Mouse (Mus musculus) stomach, embryonic 15.5 days (tissue): ENCODE results near the gene Dhx15. TPM values are rescaled to one million over a fixed set of nuclear protein-coding genes. Genes with fewer than 3 reads are reported as not detected.
"Not testable (repeated sequence)": the region's sequence is repeated elsewhere in the genome, so short reads cannot be mapped to it uniquely, and the experiment has no call there.

Experiments used
- ATAC-seq: fragments of 200-750 bp; cut with Nextera tagmentation; 2 replicates; pipeline ENCODE4 v1.8.0; 2017; ENCODE audit warnings: low read depth, moderate number of reproducible peaks, moderate TSS enrichment; ENCODE audit not compliant: insufficient read depth, low FRiP score
- H3K27ac ChIP-seq: fragments of 300-500 bp; sonication (generic); 2 replicates; pipeline ENCODE4 v1.5.1; 2015; ENCODE audit warnings: mild to moderate bottlenecking, inconsistent platforms
- H3K27me3 ChIP-seq: fragments of 300-500 bp; sonication (generic); replicated peaks from 2 replicates; pipeline ENCODE4 v1.6.1; 2015; ENCODE audit warnings: inconsistent platforms
- H3K36me3 ChIP-seq: fragments of 300-500 bp; sonication (generic); 2 replicates; pipeline ENCODE4 v1.6.1; 2015; ENCODE audit warnings: inconsistent platforms
- H3K4me1 ChIP-seq: fragments of 300-500 bp; sonication (generic); 2 replicates; pipeline ENCODE4 v1.6.1; 2015; ENCODE audit warnings: inconsistent platforms
- H3K4me2 ChIP-seq: fragments of 300-500 bp; sonication (generic); 2 replicates; pipeline ENCODE4 v1.6.1; 2015; ENCODE audit warnings: mild to moderate bottlenecking, inconsistent platforms
- H3K4me3 ChIP-seq: fragments of 300-500 bp; sonication (generic); replicated peaks from 2 replicates; pipeline ENCODE4 v1.5.1; 2015; ENCODE audit warnings: inconsistent platforms
- H3K9ac ChIP-seq: fragments of 300-500 bp; sonication (generic); 2 replicates; pipeline ENCODE4 v1.6.1; 2015; ENCODE audit warnings: inconsistent platforms
- H3K9me3 ChIP-seq: fragments of 300-500 bp; sonication (generic); 2 replicates; pipeline ENCODE4 v1.6.1; 2016; ENCODE audit warnings: inconsistent platforms
- WGBS: fragments of 180-500 bp; shearing (Covaris S2); methylation state at CpG from one replicate; pipeline ENCODE4 v1.1.7; 2015; 5-methylcytosine and 5-hydroxymethylcytosine counted together
- polyA plus RNA-seq: library from polyadenylated mRNA; unstranded; fragments of >200 nt; fragmentation: Nextera tagmentation; extraction: Ambion mirVana; gene quantifications from 2 replicates; pipeline ENCODE4 v1.2.1, GENCODE M21; 2015

Gene Dhx15
- 140 and 144 TPM in 2 replicates for polyA plus RNA-seq

DNA sequence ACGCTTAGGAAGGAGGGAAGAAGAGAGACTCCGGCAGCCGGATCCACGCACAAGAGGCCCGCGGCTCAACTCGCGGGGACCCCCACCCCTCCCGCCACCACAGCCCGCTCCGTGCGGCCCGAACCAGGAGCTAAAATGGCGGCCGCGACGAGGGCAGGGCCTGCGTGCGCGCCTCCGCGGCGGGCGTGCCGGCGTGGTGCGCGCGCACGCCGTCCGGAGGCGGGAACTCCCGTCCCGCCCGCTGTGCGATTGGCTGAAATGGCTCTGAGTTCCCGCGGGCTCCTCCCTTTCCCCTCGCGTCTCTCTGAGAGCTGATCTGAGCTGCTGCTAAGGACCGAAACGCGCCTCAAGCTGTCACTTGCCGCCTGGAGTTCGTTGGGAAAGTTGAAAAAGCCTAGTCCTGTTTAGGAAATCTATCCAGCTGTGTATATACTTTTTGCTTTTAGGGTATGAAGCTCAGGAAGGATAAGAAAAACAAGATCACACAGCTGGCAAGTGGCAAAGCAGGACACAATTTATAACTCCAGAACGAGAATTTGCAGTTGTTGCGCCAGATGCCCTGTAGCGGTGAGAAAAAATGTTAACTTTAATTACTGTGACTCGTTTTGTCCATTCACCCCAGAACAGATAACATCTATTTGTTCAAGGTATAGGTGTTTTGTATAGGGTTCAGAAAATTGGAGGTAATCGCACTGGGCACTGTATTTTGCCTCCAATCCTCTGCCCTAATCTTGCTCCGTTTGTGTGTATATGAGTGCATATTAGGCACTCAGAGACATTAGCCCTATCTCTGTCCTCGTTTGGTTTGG is at the start of gene Dhx15:
Gene Dhx15 (minus strand): TSS at position 144 of the 809 bp plus-strand sequence.
- H3K27me3 ChIP-seq = no peaks in the 10 kb centered on the region
- 0 out of 2 replicates have a peak, but pooled peaks cover 11% of the 10 kb centered on the region for H3K4me1 ChIP-seq
- WGBS = under 1% methylated on average over 53 of the region's 53 CpGs

DNA sequence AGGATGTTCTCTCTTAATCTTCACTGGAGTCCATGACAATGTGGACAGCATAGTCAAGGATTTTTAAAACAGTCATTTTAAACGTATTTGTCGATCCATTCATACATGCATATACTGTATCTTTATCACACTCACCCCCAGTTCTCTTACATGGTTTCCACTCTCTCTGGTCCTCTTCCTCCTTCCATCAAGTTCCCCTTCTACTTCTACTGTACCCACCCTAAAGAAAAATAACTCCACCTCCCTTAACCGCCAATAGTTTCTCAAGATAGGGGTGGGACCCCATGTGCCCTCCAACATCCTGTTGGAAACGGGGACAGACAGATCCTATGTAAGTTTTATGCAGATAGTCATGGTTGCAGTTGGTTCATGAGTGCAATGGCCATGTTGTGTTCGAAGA is 48.6 kb upstream of the Dhx15 start:
- H3K27ac ChIP-seq = no peak overlapping the region
- H3K36me3 ChIP-seq = no peaks in the 10 kb centered on the region
- no peaks in the 10 kb centered on the region for H3K9me3 ChIP-seq
- peaks cover 4% of the 10 kb centered on the region for H3K4me1 ChIP-seq
- no peak overlapping the region for H3K4me2 ChIP-seq
- H3K27me3 ChIP-seq = no peaks in the 10 kb centered on the region
- no peak for ATAC-seq
- no peak overlapping the region for H3K4me3 ChIP-seq
- H3K9ac ChIP-seq = no peak overlapping the region
- 86% methylated on average over 5 of the region's 5 CpGs for WGBS

More for the DNA sequence above, at the start of gene Dhx15:
- H3K36me3 ChIP-seq = no peaks in the 10 kb centered on the region
- H3K4me2 ChIP-seq = peak within 1 kb of the TSS; percentile 67
- H3K9me3 ChIP-seq = no peaks in the 10 kb centered on the region
- H3K27ac ChIP-seq = peak within 1 kb of the TSS; percentile 94
- H3K4me3 ChIP-seq = peak within 1 kb of the TSS; percentile 94
- ATAC-seq = peak; percentile 97
- peak within 1 kb of the TSS; percentile 96 for H3K9ac ChIP-seq

- WGBS = 66% methylated on average over 8 of the region's 8 CpGs
- Histone ChIP-seq H3K27me3 (no peaks in the 10 kb centered on the region), H3K4me3 (no peak overlapping the region), H3K9ac (no peak overlapping the region), H3K9me3 (no peaks in the 10 kb centered on the region), H3K27ac (no peak overlapping the region), H3K36me3 (no peaks in the 10 kb centered on the region), H3K4me1 (peaks cover 4% of the 10 kb centered on the region), H3K4me2 (no peak overlapping the region)
- ATAC-seq = no peak
Measured at GRCm38 (mm10) chr5:52237956-52238735, 47.8 kb upstream of the Dhx15 start.

- H3K9ac ChIP-seq, H3K4me2 ChIP-seq, ATAC-seq, H3K27ac ChIP-seq, H3K9me3 ChIP-seq, H3K4me1 ChIP-seq, H3K4me3 ChIP-seq, H3K27me3 ChIP-seq, H3K36me3 ChIP-seq: not testable (repeated sequence)
- 88% methylated on average over 6 of the region's 6 CpGs for WGBS
Measured at GRCm38 (mm10) chr5:52236585-52236984, 46.3 kb upstream of the Dhx15 start.

- peak overlapping the region; percentile 74 for H3K27ac ChIP-seq
Measured at GRCm38 (mm10) chr5:52234570-52234969, 44.3 kb upstream of the Dhx15 start.

DNA sequence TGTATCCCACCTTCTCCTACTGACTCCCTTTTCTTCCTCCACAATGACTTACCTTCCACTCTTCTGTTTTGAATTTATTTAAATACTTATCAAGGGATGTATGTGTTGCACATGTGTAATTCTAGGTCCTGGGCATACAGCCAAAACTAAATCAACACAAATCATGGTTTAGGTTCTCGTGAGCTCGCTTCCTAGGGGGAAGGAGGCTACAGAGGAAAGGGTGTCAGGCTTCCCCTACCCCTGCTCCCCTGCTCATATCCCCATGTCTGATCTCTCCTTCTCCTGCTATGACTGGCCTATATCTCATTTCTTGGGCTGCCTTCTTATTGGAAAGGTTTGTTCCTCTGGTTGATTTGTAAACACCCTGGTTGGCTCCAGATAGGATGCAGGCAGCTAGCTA is 43.6 kb upstream of the Dhx15 start:
- Histone ChIP-seq H3K4me1 (peaks cover 4% of the 10 kb centered on the region), H3K4me2 (no peak overlapping the region), H3K27me3 (no peaks in the 10 kb centered on the region), H3K36me3 (no peaks in the 10 kb centered on the region), H3K9ac (no peak overlapping the region), H3K9me3 (no peaks in the 10 kb centered on the region), H3K27ac (0 out of 2 replicates have a peak overlapping the region, but pooled peaks have one; percentile 74), H3K4me3 (no peak overlapping the region)
- ATAC-seq = no peak
- 22% methylated on average over 2 of the region's 2 CpGs for WGBS

More at GRCm38 (mm10) chr5:52234570-52234969, 44.3 kb upstream of the Dhx15 start:
- H3K36me3 ChIP-seq = no peaks in the 10 kb centered on the region
- H3K27me3 ChIP-seq = no peaks in the 10 kb centered on the region
- no peak overlapping the region for H3K9ac ChIP-seq
- H3K4me2 ChIP-seq = no peak overlapping the region
- WGBS = 34% methylated on average over 7 of the region's 7 CpGs
- H3K4me1 ChIP-seq = peaks cover 4% of the 10 kb centered on the region
- no peak overlapping the region for H3K4me3 ChIP-seq
- no peak; the same call in 1 of the 2 replicates for ATAC-seq
- no peaks in the 10 kb centered on the region for H3K9me3 ChIP-seq

DNA sequence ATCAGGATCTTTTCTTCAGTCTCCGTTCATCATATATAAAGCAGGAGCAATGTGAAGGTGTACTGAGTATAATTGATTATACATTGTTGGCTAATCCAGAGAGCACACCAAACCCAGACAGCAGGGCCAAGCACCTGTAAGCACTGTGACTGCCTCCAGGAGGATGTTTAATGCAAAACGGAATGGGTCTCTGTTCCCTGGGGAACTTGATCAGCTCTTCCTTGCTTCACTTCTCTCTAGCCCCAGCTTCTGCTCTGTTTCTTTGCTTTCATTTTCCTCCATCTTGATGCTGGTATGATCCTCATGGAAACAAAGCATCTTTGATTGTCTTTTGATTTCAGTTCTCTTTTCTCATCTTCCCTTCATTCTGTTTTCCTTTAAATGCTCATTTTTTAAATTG is 42.3 kb upstream of the Dhx15 start:
- no peaks in the 10 kb centered on the region for H3K9me3 ChIP-seq
- H3K27ac ChIP-seq = no peak overlapping the region
- no peak overlapping the region for H3K4me2 ChIP-seq
- no peak overlapping the region for H3K4me3 ChIP-seq
- H3K9ac ChIP-seq = no peak overlapping the region
- 50% methylated on average over 2 of the region's 2 CpGs for WGBS
- H3K27me3 ChIP-seq = no peaks in the 10 kb centered on the region
- peaks cover 4% of the 10 kb centered on the region for H3K4me1 ChIP-seq
- no peak for ATAC-seq
- no peaks in the 10 kb centered on the region for H3K36me3 ChIP-seq

DNA sequence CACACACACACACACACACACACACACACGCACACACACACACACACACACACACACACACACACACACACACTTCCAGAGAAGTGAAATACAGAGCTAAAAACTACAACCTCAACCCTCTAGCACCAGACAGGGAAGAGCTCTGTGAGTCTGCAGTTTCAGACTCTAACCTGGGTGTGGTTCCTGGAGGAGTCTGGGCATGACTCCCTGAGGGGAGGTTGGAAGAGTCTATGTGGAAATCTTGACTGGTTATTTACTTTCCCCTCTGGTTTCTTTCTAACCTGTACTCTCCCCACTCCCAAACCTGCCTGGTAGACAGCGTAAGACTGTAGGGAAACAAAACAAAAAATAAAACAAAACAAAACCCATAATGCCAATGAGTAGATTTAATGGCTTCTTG is 41.9 kb upstream of the Dhx15 start:
- Histone ChIP-seq H3K27me3 (no peaks in the 10 kb centered on the region), H3K4me3 (no peak overlapping the region), H3K9me3 (no peaks in the 10 kb centered on the region), H3K9ac (no peak overlapping the region), H3K27ac (no peak overlapping the region), H3K4me1 (peaks cover 4% of the 10 kb centered on the region), H3K36me3 (no peaks in the 10 kb centered on the region), H3K4me2 (no peak overlapping the region)
- no peak for ATAC-seq
- WGBS = 80% methylated on average over 2 of the region's 2 CpGs

DNA sequence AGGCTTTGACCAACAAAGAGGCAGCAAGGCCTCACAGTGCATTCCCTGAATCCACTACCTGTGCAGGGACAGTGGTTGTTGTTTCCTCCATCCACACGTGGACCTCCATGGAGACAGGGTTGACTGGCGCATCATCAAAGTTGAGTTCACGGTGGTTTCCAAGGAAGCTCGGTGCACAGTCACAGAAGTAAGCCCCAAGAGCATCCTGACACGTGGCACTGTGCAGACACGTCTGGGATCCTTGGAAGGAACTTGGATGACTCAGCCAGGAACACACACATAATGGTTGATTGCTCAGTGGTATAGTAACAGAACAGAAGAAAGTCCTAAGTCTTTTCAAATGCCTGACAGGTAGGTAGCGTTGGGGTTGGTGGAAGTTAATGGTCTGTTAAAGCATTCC is 40.2 kb upstream of the Dhx15 start:
- Histone ChIP-seq H3K4me3 (no peak overlapping the region), H3K4me1 (peaks cover 4% of the 10 kb centered on the region), H3K9ac (no peak overlapping the region), H3K4me2 (no peak overlapping the region), H3K36me3 (no peaks in the 10 kb centered on the region), H3K27me3 (no peaks in the 10 kb centered on the region), H3K27ac (no peak overlapping the region), H3K9me3 (no peaks in the 10 kb centered on the region)
- ATAC-seq = no peak
- 85% methylated on average over 7 of the region's 7 CpGs for WGBS

DNA sequence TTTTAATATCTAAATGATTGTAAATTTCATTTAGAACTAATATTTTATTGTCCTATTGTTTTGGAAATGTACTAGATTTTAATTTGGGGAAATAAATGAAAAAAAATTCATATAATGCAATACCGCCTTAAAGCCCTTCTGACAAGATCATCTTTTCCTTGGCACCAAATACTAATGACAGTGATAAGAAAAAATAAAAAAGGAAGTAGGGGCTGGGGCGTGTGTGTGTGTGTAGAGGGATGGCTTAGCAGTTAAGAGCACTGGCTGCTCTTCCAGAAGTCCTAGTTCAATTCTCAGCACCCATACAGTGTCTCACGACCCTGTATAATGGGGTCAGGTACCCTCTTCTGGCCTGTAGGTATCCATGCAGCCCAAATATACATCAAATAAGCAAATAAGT is 36.4 kb upstream of the Dhx15 start:
- 76% methylated on average over 3 of the region's 3 CpGs for WGBS

GRCm38 (mm10) chr5:52221596-52221995 is 31.3 kb upstream of the Dhx15 start:
- H3K9me3 ChIP-seq = no peaks in the 10 kb centered on the region
- no peak overlapping the region for H3K27ac ChIP-seq
- no peaks in the 10 kb centered on the region for H3K27me3 ChIP-seq
- H3K9ac ChIP-seq = no peak overlapping the region
- H3K4me1 ChIP-seq = 0 out of 2 replicates have a peak, but pooled peaks cover 1% of the 10 kb centered on the region
- no peak for ATAC-seq
- no peak overlapping the region for H3K4me3 ChIP-seq
- no peak overlapping the region for H3K4me2 ChIP-seq
- 83% methylated on average over 5 of the region's 5 CpGs for WGBS
- H3K36me3 ChIP-seq = no peaks in the 10 kb centered on the region

More for the DNA sequence above, 36.4 kb upstream of the Dhx15 start:
- Histone ChIP-seq H3K27me3 (no peaks in the 10 kb centered on the region), H3K36me3 (no peaks in the 10 kb centered on the region), H3K4me3 (no peak overlapping the region), H3K27ac (no peak overlapping the region), H3K4me2 (no peak overlapping the region), H3K9me3 (no peaks in the 10 kb centered on the region), H3K4me1 (no peaks in the 10 kb centered on the region), H3K9ac (no peak overlapping the region)
- no peak for ATAC-seq
